Mouse (Mus musculus) kidney, adult 2 months (tissue): ENCODE measurements around the gene Pifo. TPM values are rescaled to one million over a fixed set of nuclear protein-coding genes. Genes with fewer than 3 reads are reported as not detected.

Experiments
- DNase-seq: peaks from one replicate; pipeline ENCODE4 v3.0.0; 2021
- H3K27ac ChIP-seq: fragments of 200-500 bp; 2 replicates; pipeline ENCODE4 v1.5.1; 2012; ENCODE audit warnings: low read depth, low read length, control low read depth, inconsistent platforms; ENCODE audit not compliant: insufficient read depth
- H3K27me3 ChIP-seq: fragments of 200-500 bp; replicated peaks from 2 replicates; pipeline ENCODE4 v1.6.1; 2012; ENCODE audit warnings: mild to moderate bottlenecking, moderate library complexity, low read length, inconsistent platforms; ENCODE audit not compliant: control insufficient read depth, insufficient read depth
- H3K36me3 ChIP-seq: fragments of 200-500 bp; 2 replicates; pipeline ENCODE4 v1.6.1; 2012; ENCODE audit warnings: mild to moderate bottlenecking, moderate library complexity, low read length, inconsistent platforms; ENCODE audit not compliant: control insufficient read depth, insufficient read depth
- H3K4me1 ChIP-seq: fragments of 200-500 bp; 2 replicates; pipeline ENCODE4 v1.6.1; 2011; ENCODE audit warnings: low read length; ENCODE audit not compliant: control insufficient read depth, insufficient read depth
- H3K4me3 ChIP-seq: fragments of 200-500 bp; 2 replicates; pipeline ENCODE4 v1.5.1; 2011; ENCODE audit warnings: mild to moderate bottlenecking, low read depth, low read length, control low read depth; ENCODE audit not compliant: insufficient read depth
- CTCF ChIP-seq: fragments of 200-500 bp; conservative IDR thresholded peaks from 2 replicates; pipeline ENCODE4 v1.5.1; 2011; ENCODE audit warnings: low read depth, mild to moderate bottlenecking, control low read depth, low read length, moderate library complexity, mixed read lengths; ENCODE audit not compliant: insufficient read depth, insufficient read length
- POLR2A ChIP-seq: fragments of 200-500 bp; IDR thresholded peaks from one replicate; pipeline ENCODE4 v1.6.1; 2011; ENCODE audit warnings: low read depth, low read length, control low read depth
- WGBS: fragments of 180-500 bp; shearing (Covaris S2); methylation state at CpG from one replicate; pipeline ENCODE4 v1.1.7; 2018; 5-methylcytosine and 5-hydroxymethylcytosine counted together
- polyA plus RNA-seq: library from polyadenylated mRNA; depleted of rRNA; stranded (reverse); fragments of >200 nt; gene quantifications from 2 replicates; pipeline ENCODE4 v1.2.3, GENCODE M21; 2012

Gene Pifo
- polyA plus RNA-seq, 1 experiment: not detected

- Histone ChIP-seq H3K4me3 (no peak overlapping the region), H3K27ac (no peak overlapping the region), H3K36me3 (peaks cover 5% of the 10 kb centered on the region), H3K27me3 (no peaks in the 10 kb centered on the region), H3K4me1 (no peaks in the 10 kb centered on the region)
- TF ChIP-seq CTCF (no peak), POLR2A (no peak)
- WGBS: 85% methylated on average over 5 of the region's 5 CpGs
- DNase-seq: no peak
These were observed 42.5 kb downstream of the Pifo start for GRCm38 (mm10) chr3:105971831-105972446.

- peaks cover 4% of the 10 kb centered on the region for H3K36me3 ChIP-seq
- H3K27me3 ChIP-seq: no peaks in the 10 kb centered on the region
- peak; percentile 12 for DNase-seq
- TF ChIP-seq POLR2A: no peak
- TF ChIP-seq CTCF: 0 out of 2 replicates have a peak, but pooled peaks have one; percentile 16
- no peak overlapping the region for H3K27ac ChIP-seq
- H3K4me3 ChIP-seq: no peak overlapping the region
- WGBS: 96% methylated on average over 2 of the region's 2 CpGs
- peaks cover 11% of the 10 kb centered on the region for H3K4me1 ChIP-seq
These were observed 53.7 kb downstream of the Pifo start for GRCm38 (mm10) chr3:105960700-105961099.

GRCm38 (mm10) chr3:105959999-105960398, 54.4 kb downstream of the Pifo start, which contains the start of gene Atp5f1:
Atp5f1 (minus strand) TSS chr3:105960099.
- peak within 1 kb of the TSS; percentile 98 for H3K27ac ChIP-seq
- WGBS: 4% methylated on average over 6 of the region's 6 CpGs
- H3K4me3 ChIP-seq: peak within 1 kb of the TSS; percentile 82
- TF ChIP-seq POLR2A (no peak), CTCF (no peak)
- peak; percentile 7 for DNase-seq
- peaks cover 2% of the 10 kb centered on the region; the same call in 1 of the 2 replicates for H3K36me3 ChIP-seq
- H3K27me3 ChIP-seq: no peaks in the 10 kb centered on the region
- peaks cover 11% of the 10 kb centered on the region for H3K4me1 ChIP-seq

- TF ChIP-seq CTCF (no peak), POLR2A (no peak)
- Histone ChIP-seq H3K27me3 (no peaks in the 10 kb centered on the region), H3K4me3 (peak overlapping the region; percentile 63), H3K36me3 (peaks cover 4% of the 10 kb centered on the region; the same call in 1 of the 2 replicates), H3K27ac (no peak overlapping the region), H3K4me1 (peaks cover 11% of the 10 kb centered on the region)
- 0% methylated on average over 26 of the region's 26 CpGs for WGBS
- DNase-seq: no peak
These were observed 54.9 kb downstream of the Pifo start for GRCm38 (mm10) chr3:105959585-105959984.

- Histone ChIP-seq H3K4me3 (peak within 1 kb of the TSS; percentile 82), H3K27ac (peak within 1 kb of the TSS; percentile 98), H3K36me3 (peaks cover 4% of the 10 kb centered on the region; the same call in 1 of the 2 replicates), H3K27me3 (no peaks in the 10 kb centered on the region), H3K4me1 (peaks cover 11% of the 10 kb centered on the region)
- TF ChIP-seq CTCF (no peak), POLR2A (peak; percentile 89)
- under 1% methylated on average over 52 of the region's 52 CpGs for WGBS
- DNase-seq: peak; percentile 98
These were observed 55.4 kb downstream of the Pifo start, which contains the start of gene Wdr77 for GRCm38 (mm10) chr3:105958974-105959580. Wdr77 (plus strand) TSS chr3:105959369.

- H3K4me3 ChIP-seq: peak overlapping the region; percentile 82
- H3K4me1 ChIP-seq: peaks cover 11% of the 10 kb centered on the region
- H3K27ac ChIP-seq: peak overlapping the region; percentile 98
These were observed 56.2 kb downstream of the Pifo start for GRCm38 (mm10) chr3:105958204-105958603.

GRCm38 (mm10) chr3:105957235-105957634, 57.2 kb downstream of the Pifo start:
- H3K27me3 ChIP-seq: no peaks in the 10 kb centered on the region
- peaks cover 11% of the 10 kb centered on the region for H3K36me3 ChIP-seq
- DNase-seq: no peak
- H3K27ac ChIP-seq: no peak overlapping the region
- no peak overlapping the region for H3K4me3 ChIP-seq
- TF ChIP-seq POLR2A (no peak), CTCF (no peak)
- 76% methylated on average over 1 of the region's 1 CpGs for WGBS
- H3K4me1 ChIP-seq: peaks cover 11% of the 10 kb centered on the region

More at GRCm38 (mm10) chr3:105958204-105958603, 56.2 kb downstream of the Pifo start:
- Histone ChIP-seq H3K36me3 (peaks cover 7% of the 10 kb centered on the region; the same call in 1 of the 2 replicates), H3K27me3 (no peaks in the 10 kb centered on the region)
- no peak for TF ChIP-seq CTCF
- no peak for TF ChIP-seq POLR2A
- 20% methylated on average over 5 of the region's 5 CpGs for WGBS
- no peak for DNase-seq
